Mouse (Mus musculus) embryonic facial prominence, embryonic 13.5 days (tissue): ENCODE data around the gene Tmem268. TPM values are rescaled to one million over a fixed set of nuclear protein-coding genes. Genes with fewer than 3 reads are reported as not detected.

Experiments
- ATAC-seq: fragments of 200-750 bp; cut with Nextera tagmentation; 2 replicates; pipeline ENCODE4 v1.8.0; 2017; ENCODE audit warnings: low read depth; ENCODE audit not compliant: insufficient number of reproducible peaks, insufficient read depth, low FRiP score, low TSS enrichment
- H3K27ac ChIP-seq: fragments of 300-500 bp; sonication (generic); 2 replicates; pipeline ENCODE4 v1.5.1; 2015; ENCODE audit warnings: moderate library complexity, mild to moderate bottlenecking, inconsistent platforms
- H3K27me3 ChIP-seq: fragments of 300-500 bp; sonication (generic); 2 replicates; pipeline ENCODE4 v1.6.1; 2015; ENCODE audit warnings: mild to moderate bottlenecking, inconsistent platforms
- H3K36me3 ChIP-seq: fragments of 300-500 bp; sonication (generic); 2 replicates; pipeline ENCODE4 v1.6.1; 2015; ENCODE audit warnings: mild to moderate bottlenecking, inconsistent platforms
- H3K4me1 ChIP-seq: fragments of 300-500 bp; sonication (generic); 2 replicates; pipeline ENCODE4 v1.6.1; 2015; ENCODE audit warnings: inconsistent platforms
- H3K4me2 ChIP-seq: fragments of 300-500 bp; sonication (generic); 2 replicates; pipeline ENCODE4 v1.6.1; 2015; ENCODE audit warnings: moderate library complexity, mild to moderate bottlenecking, inconsistent platforms
- H3K4me3 ChIP-seq: fragments of 300-500 bp; sonication (generic); 2 replicates; pipeline ENCODE4 v1.5.1; 2015; ENCODE audit warnings: mild to moderate bottlenecking, inconsistent platforms
- H3K9ac ChIP-seq: fragments of 300-500 bp; sonication (generic); 2 replicates; pipeline ENCODE4 v1.6.1; 2015; ENCODE audit warnings: mild to moderate bottlenecking, inconsistent platforms
- H3K9me3 ChIP-seq: fragments of 300-500 bp; sonication (generic); 2 replicates; pipeline ENCODE4 v1.6.1; 2016; ENCODE audit warnings: inconsistent platforms
- WGBS: fragments of 180-500 bp; shearing (Covaris S2); methylation state at CpG from one replicate; pipeline ENCODE4 v1.1.7; 2015; ENCODE audit warnings: mixed read lengths; 5-methylcytosine and 5-hydroxymethylcytosine counted together
- polyA plus RNA-seq: library from polyadenylated mRNA; unstranded; fragments of >200 nt; fragmentation: Nextera tagmentation; extraction: Ambion mirVana; gene quantifications from 2 replicates; pipeline ENCODE4 v1.2.1, GENCODE M21; 2015

Gene Tmem268
- polyA plus RNA-seq, 1 experiment from 2014 or later, result 10.7 TPM

- no peak for ATAC-seq
- Histone ChIP-seq H3K4me2 (no peak overlapping the region), H3K27ac (no peak overlapping the region), H3K4me1 (no peaks in the 10 kb centered on the region), H3K9me3 (no peaks in the 10 kb centered on the region), H3K4me3 (no peak overlapping the region), H3K27me3 (no peaks in the 10 kb centered on the region), H3K36me3 (no peaks in the 10 kb centered on the region), H3K9ac (no peak overlapping the region)
- WGBS, result 87% methylated on average over 3 of the region's 3 CpGs
These were observed 47.0 kb downstream of the Tmem268 start for GRCm38 (mm10) chr4:63605545-63605944.

GRCm38 (mm10) chr4:63605968-63606367 lies 47.4 kb downstream of the Tmem268 start:
- Histone ChIP-seq H3K9me3 (no peaks in the 10 kb centered on the region), H3K27ac (no peak overlapping the region), H3K36me3 (no peaks in the 10 kb centered on the region), H3K27me3 (no peaks in the 10 kb centered on the region), H3K9ac (no peak overlapping the region), H3K4me1 (no peaks in the 10 kb centered on the region), H3K4me3 (no peak overlapping the region), H3K4me2 (no peak overlapping the region)
- ATAC-seq, result no peak
- 73% methylated on average over 1 of the region's 1 CpGs for WGBS

GRCm38 (mm10) chr4:63608391-63608790 lies 49.8 kb downstream of the Tmem268 start:
- no peaks in the 10 kb centered on the region for H3K9me3 ChIP-seq
- H3K27ac ChIP-seq, result no peak overlapping the region
- 72% methylated on average over 7 of the region's 7 CpGs for WGBS
- no peaks in the 10 kb centered on the region for H3K4me1 ChIP-seq
- H3K36me3 ChIP-seq, result no peaks in the 10 kb centered on the region
- H3K4me3 ChIP-seq, result no peak overlapping the region
- no peak for ATAC-seq
- no peaks in the 10 kb centered on the region for H3K27me3 ChIP-seq
- no peak overlapping the region for H3K4me2 ChIP-seq
- no peak overlapping the region for H3K9ac ChIP-seq

DNA sequence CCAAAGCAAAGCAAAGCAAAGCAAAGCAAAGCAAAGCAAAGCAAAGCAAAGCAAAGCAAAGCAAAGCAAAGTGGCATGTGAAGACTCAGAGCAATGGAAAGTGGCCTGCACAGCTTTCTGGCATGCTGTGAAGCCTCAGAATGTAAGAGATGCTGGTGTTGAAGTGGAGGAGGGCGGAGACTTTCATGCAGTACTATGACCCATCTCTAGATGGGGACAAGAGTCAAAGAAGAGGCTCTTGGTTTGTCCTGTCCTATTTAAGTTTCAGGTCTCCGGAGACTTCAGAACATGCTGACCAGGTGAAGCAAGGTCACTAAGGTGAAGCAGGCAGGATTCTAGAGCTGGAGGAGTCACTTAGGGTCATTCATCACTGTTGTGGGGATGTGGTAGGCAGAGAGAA lies 63.3 kb downstream of the Tmem268 start:
- 84% methylated on average over 2 of the region's 2 CpGs for WGBS
- no peak overlapping the region for H3K4me2 ChIP-seq
- H3K4me3 ChIP-seq, result no peak overlapping the region
- H3K9ac ChIP-seq, result no peak overlapping the region
- no peak overlapping the region for H3K27ac ChIP-seq
- H3K4me1 ChIP-seq, result no peaks in the 10 kb centered on the region
- no peaks in the 10 kb centered on the region for H3K9me3 ChIP-seq
- no peaks in the 10 kb centered on the region for H3K36me3 ChIP-seq
- ATAC-seq, result no peak
- H3K27me3 ChIP-seq, result no peaks in the 10 kb centered on the region

DNA sequence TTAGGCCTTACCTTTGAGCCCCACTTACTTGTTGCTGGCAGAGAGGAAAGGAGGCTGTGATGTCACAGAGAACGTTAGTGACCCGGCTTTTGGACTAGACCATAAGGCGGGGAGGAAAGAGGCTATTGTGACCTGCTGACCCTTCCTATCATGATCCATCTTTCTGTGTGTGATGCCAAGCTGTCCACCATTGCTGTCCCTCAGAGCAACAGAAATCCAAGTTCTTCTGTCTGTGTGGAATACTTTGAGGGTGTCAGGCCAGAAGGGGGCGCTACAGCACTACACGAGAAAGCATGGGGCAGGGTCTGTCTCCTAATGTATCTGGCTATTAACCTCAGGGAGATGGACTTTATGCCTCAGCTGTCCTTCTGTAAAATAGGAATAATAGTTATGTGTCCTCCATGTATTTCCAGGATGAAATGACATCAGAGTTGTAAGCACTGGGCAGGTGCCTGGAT lies 63.8 kb downstream of the Tmem268 start, which contains the start of gene Tex48:
Gene Tex48, minus strand, starts transcription at position 51 of the 458 bp plus-strand sequence.
- H3K4me1 ChIP-seq, result no peaks in the 10 kb centered on the region
- WGBS, result 55% methylated on average over 5 of the region's 5 CpGs
- H3K9me3 ChIP-seq, result no peaks in the 10 kb centered on the region
- H3K4me2 ChIP-seq, result no peak within 1 kb of the TSS
- ATAC-seq, result no peak
- no peak within 1 kb of the TSS for H3K27ac ChIP-seq
- H3K4me3 ChIP-seq, result no peak within 1 kb of the TSS
- H3K36me3 ChIP-seq, result no peaks in the 10 kb centered on the region
- H3K9ac ChIP-seq, result no peak within 1 kb of the TSS
- H3K27me3 ChIP-seq, result no peaks in the 10 kb centered on the region

DNA sequence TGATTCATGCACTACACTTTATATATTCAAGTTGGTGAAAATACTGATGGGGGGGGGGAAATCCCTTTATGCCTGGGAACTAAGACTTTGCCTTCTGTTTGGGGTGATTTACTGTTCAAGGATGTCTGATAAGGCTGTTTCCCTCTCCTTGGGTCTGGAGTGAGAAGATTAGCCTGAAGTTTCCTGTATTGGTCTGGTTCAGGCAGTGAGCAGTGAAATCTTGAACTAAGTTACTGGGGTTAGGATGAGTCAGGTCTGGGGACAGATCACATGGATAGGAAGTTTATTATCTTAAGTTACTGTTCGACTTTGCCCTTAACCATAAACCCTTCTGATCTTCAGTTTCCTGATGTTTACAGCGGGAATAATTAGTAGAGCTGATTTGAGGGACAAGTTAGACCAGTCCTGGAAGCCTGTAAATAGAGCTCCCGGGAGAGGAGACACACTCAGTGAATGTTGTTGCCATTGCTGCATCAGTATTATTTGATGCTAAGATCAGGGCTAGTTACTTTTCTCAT lies 67.0 kb downstream of the Tmem268 start:
- 55% methylated on average over 3 of the region's 3 CpGs for WGBS
- Histone ChIP-seq H3K4me1 (no peaks in the 10 kb centered on the region), H3K27ac (no peak overlapping the region), H3K9ac (no peak overlapping the region), H3K4me2 (no peak overlapping the region), H3K9me3 (no peaks in the 10 kb centered on the region), H3K27me3 (no peaks in the 10 kb centered on the region), H3K36me3 (no peaks in the 10 kb centered on the region), H3K4me3 (no peak overlapping the region)
- ATAC-seq, result no peak

GRCm38 (mm10) chr4:63627111-63627510 lies 68.5 kb downstream of the Tmem268 start:
- no peak overlapping the region for H3K4me2 ChIP-seq
- no peak overlapping the region for H3K4me3 ChIP-seq
- WGBS, result 83% methylated on average over 8 of the region's 8 CpGs
- H3K27ac ChIP-seq, result no peak overlapping the region
- ATAC-seq, result no peak
- no peaks in the 10 kb centered on the region for H3K9me3 ChIP-seq
- H3K9ac ChIP-seq, result no peak overlapping the region
- no peaks in the 10 kb centered on the region for H3K36me3 ChIP-seq
- H3K4me1 ChIP-seq, result no peaks in the 10 kb centered on the region
- no peaks in the 10 kb centered on the region for H3K27me3 ChIP-seq

- H3K27me3 ChIP-seq, result no peaks in the 10 kb centered on the region
- WGBS, result 90% methylated on average over 2 of the region's 2 CpGs
These were observed 74.6 kb downstream of the Tmem268 start for GRCm38 (mm10) chr4:63633181-63633580.

More at GRCm38 (mm10) chr4:63633181-63633580, 74.6 kb downstream of the Tmem268 start:
- no peak overlapping the region for H3K4me2 ChIP-seq
- H3K9me3 ChIP-seq, result no peaks in the 10 kb centered on the region
- no peak overlapping the region for H3K4me3 ChIP-seq
- no peak overlapping the region for H3K9ac ChIP-seq
- ATAC-seq, result no peak
- H3K27ac ChIP-seq, result no peak overlapping the region
- no peaks in the 10 kb centered on the region for H3K36me3 ChIP-seq
- H3K4me1 ChIP-seq, result no peaks in the 10 kb centered on the region

Other genes starting within 250 kb of the Tmem268 start
- gene Orm1, start 214.2 kb upstream of the Tmem268 start, polyA plus RNA-seq, result not detected in 2 replicates
- not detected in 2 replicates for gene Orm3, start 202.6 kb upstream of the Tmem268 start, polyA plus RNA-seq
- gene Orm2, start 196.3 kb upstream of the Tmem268 start, polyA plus RNA-seq, result not detected in 2 replicates
- 9.7 and 10.0 TPM in 2 replicates for gene Akna, start 155.4 kb upstream of the Tmem268 start, polyA plus RNA-seq
- gene Whrn, start 62.8 kb upstream of the Tmem268 start, polyA plus RNA-seq, result 4.2 and 5.9 TPM in 2 replicates
- gene Atp6v1g1, start 14.0 kb upstream of the Tmem268 start, polyA plus RNA-seq, result 315 and 316 TPM in 2 replicates
- not detected in 2 replicates for gene Gm11213, start 46.5 kb downstream of the Tmem268 start, polyA plus RNA-seq
- not detected in 2 replicates for gene Tex48, start 63.6 kb downstream of the Tmem268 start, polyA plus RNA-seq
- not detected in 2 replicates for gene Gm11214, start 104.6 kb downstream of the Tmem268 start, polyA plus RNA-seq
- gene Tnfsf15, start 186.3 kb downstream of the Tmem268 start, polyA plus RNA-seq, result not detected in 2 replicates